Mouse (Mus musculus) adrenal gland (tissue): ENCODE results near the gene Spaca9.

Experiments
- intact Hi-C: fragments of 180-260 bp; cut with DNase I; formaldehyde crosslinking; loops from one replicate; pipeline ENCODE4 v1.15.1; 2025
- microRNA-seq, 2 experiments: library from miRNA; unstranded; fragments of <30 nt; microRNA quantifications; one replicate each; pipeline ENCODE4; 2019

The Spaca9 gene

DNA sequence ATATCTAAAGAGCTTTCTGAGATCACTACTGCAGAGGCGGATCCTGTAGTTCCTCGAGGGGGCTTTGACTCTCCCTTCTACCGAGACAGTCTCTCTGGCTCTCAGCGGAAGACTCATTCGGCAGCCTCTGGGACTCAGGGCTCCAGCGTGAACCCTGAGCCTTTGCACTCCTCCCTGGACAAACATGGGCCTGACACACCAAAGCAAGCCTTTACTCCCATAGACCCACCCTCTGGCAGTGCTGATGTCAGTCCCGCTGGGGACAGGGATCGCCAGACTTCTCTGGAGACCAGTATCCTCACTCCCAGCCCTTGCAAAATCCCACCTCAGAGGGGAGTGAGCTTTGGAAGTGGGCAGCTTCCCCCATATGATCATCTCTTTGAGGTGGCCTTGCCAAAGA lies 23.5 kb downstream of the Spaca9 start:
- intact Hi-C loops, result no loop called here

GRCm38 (mm10) chr2:28671438-28671837 lies 28.1 kb downstream of the Spaca9 start:
- intact Hi-C loops, result no loop called here

- intact Hi-C loops, result no loop called here
Observed at GRCm38 (mm10) chr2:28665818-28666217, 33.7 kb downstream of the Spaca9 start.

DNA sequence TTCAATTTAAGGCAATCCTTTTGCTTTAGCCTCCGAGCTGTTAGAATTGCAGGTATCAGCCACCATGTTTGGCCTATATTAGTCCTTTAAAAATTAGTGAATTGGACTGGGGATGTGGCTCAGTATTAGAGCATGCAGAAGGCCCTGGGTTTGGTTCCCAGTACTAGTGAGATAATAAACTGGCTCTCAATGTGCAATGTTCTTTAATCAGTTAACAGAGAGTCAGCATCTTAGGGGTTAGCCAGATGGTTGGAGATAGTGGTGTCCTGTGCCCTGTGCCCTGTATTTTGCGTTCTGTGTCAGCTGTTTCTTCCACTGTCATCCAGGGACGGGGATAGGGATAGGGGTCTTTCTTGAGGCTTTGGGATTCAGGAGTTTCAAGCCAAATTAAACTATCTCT lies 36.6 kb downstream of the Spaca9 start:
- intact Hi-C loops, result no loop called here

DNA sequence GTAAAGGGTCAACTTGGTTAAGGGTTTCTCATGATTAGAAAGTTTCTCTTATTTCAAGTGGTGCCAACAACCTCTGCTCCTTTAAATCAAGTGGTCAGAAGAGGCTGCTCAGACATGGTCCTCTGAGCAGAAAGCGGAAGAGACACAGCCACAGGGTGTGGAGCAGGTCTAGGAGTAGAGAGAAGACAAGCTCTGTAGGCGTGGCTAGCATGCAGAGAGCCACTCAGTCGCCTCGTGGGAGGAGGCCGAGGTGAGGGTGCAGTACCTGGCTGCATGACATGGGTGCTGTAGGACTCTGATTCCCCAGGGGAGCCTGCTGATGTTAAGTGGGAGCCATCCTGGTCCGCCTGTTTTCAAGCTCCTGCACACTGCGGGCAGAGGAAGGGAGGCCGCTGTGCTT lies 43.3 kb downstream of the Spaca9 start:
- intact Hi-C loops, result no loop called here

DNA sequence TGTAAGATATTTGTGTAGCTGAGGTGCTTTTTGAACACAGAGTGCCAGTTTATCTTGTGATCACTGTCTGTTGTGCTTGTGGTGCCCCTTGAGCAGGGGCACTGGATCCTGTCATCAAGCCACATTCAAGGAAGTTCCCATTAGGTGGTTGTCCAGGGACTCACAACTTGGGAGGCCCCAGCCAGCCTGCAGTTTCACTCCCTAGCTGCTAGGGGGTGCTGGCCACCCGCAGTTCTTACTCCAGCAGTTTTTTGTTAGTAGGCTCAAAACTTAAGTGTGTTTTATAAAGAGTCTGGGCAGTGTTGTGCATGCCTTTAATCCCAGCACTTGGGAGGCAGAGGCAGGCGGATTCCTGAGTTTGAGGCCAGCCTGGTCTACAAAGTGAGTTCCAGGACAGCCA lies 45.2 kb downstream of the Spaca9 start:
- intact Hi-C loops, result no loop called here

- intact Hi-C loops, result no loop called here
Observed at GRCm38 (mm10) chr2:28653351-28653750, 46.2 kb downstream of the Spaca9 start.

DNA sequence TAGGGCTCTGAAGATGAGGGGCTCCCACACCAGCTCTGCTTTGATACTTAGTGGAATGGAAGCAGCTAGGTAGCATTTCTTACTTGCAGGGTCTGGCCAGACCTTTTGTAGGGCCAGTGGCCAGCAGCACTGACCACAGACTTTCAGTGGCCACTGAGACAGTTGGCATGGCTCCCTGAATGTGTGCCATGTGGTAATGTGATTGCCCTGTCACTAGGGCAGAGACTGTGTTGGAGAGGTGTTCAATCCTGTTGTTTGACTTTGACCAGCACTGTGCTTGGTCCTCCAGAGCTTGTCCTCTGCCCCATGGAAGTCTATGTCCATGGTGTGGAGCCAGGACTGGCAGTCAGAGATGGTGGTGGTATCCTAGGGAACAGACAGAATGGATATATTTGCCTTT lies 49.0 kb downstream of the Spaca9 start:
- intact Hi-C loops, result no loop called here

- intact Hi-C loops, result no loop called here
Observed at GRCm38 (mm10) chr2:28643081-28643480, 56.4 kb downstream of the Spaca9 start.

Small RNA genes lying within 50 kb of the gene (microRNA-seq; reads per million reads assigned to microRNA genes)
- 1.2 to 2.5 reads per million in 2 experiments for gene Mir3088
